8 mouse cellular contexts compared by ENCODE assay signal in genomic region chr10:69398763-69399590, GRCm38 (mm10). TPM values are rescaled to one million over a fixed set of nuclear protein-coding genes. Genes with fewer than 3 reads are reported as not detected.
DNase-seq lines count a peak whose midpoint lies in the region; ATAC-seq and TF ChIP-seq lines count a peak whose summit lies in the region.

Gene Ank3 (plus strand): TSS chr10:69398773.

- H3K9ac ChIP-seq in hindbrain, postnatal 0 days (replicated peaks; ENCODE audit: low read length): peak within 1 kb of the TSS; percentile 40
- peak within 1 kb of the TSS; percentile 0; the same call in 1 of the 2 replicates for H3K9ac ChIP-seq in limb, embryonic 11.5 days (ENCODE audit: low read length)
- peak within 1 kb of the TSS; percentile 41 for H3K9ac ChIP-seq in midbrain, embryonic 15.5 days

- H3K9me3 ChIP-seq in hindbrain, postnatal 0 days (ENCODE audit: low read length): no peaks in the 10 kb centered on the region
- H3K9me3 ChIP-seq in limb, embryonic 11.5 days (ENCODE audit: control insufficient read depth, low read length): no peaks in the 10 kb centered on the region
- H3K9me3 ChIP-seq in midbrain, embryonic 15.5 days: no peaks in the 10 kb centered on the region

- H3K36me3 ChIP-seq in hindbrain, postnatal 0 days (ENCODE audit: insufficient read depth, low read length): no peaks in the 10 kb centered on the region
- no peaks in the 10 kb centered on the region for H3K36me3 ChIP-seq in limb, embryonic 11.5 days (ENCODE audit: control insufficient read depth, insufficient read depth, low read length)
- H3K36me3 ChIP-seq in midbrain, embryonic 15.5 days (replicated peaks): no peaks in the 10 kb centered on the region

- no peak for TF ChIP-seq CTCF in cerebellum, adult 2 months (IDR thresholded peaks at IDR 0.05; ENCODE audit: borderline replicate concordance, insufficient read depth, low read depth, low read length)
- TF ChIP-seq CTCF in hindbrain, postnatal 0 days (IDR thresholded peaks at IDR 0.05; ENCODE audit: low read depth): no peak

- no peak for TF ChIP-seq POLR2A in cerebellum, adult 2 months (IDR thresholded peaks at IDR 0.05; ENCODE audit: borderline replicate concordance, insufficient read depth, low read length)

- peak; percentile 63 for ATAC-seq in hindbrain, postnatal 0 days
- peak; percentile 67; the same call in 1 of the 2 replicates for ATAC-seq in limb, embryonic 11.5 days (ENCODE audit: insufficient number of reproducible peaks, low FRiP score, low TSS enrichment, low read depth)
- peak; percentile 70 for ATAC-seq in midbrain, embryonic 15.5 days (replicated peaks)

- H3K4me1 ChIP-seq in cerebellum, adult 2 months (ENCODE audit: control insufficient read depth, insufficient read depth, low read length): no peaks in the 10 kb centered on the region
- H3K4me1 ChIP-seq in hindbrain, postnatal 0 days (ENCODE audit: insufficient read depth, low read length): no peaks in the 10 kb centered on the region; the same call in 1 of the 2 replicates
- H3K4me1 ChIP-seq in limb, embryonic 11.5 days (ENCODE audit: control insufficient read depth, insufficient read depth, low read length): peaks cover 6% of the 10 kb centered on the region; the same call in 1 of the 2 replicates
- peaks cover 26% of the 10 kb centered on the region for H3K4me1 ChIP-seq in midbrain, embryonic 15.5 days

- H3K4me3 ChIP-seq in cerebellum, adult 2 months (replicated peaks; ENCODE audit: insufficient read depth, low read depth, low read length): peak within 1 kb of the TSS; percentile 51
- peak within 1 kb of the TSS; percentile 66 for H3K4me3 ChIP-seq in hindbrain, postnatal 0 days (ENCODE audit: low read length)
- peak within 1 kb of the TSS; percentile 41 for H3K4me3 ChIP-seq in limb, embryonic 11.5 days (ENCODE audit: low read depth, low read length)
- peak within 1 kb of the TSS; percentile 68 for H3K4me3 ChIP-seq in midbrain, embryonic 15.5 days

- DNase-seq in cerebellum, adult 2 months: peak in 1 of 2 experiments; percentile 13
- no peak for DNase-seq in cerebellum, adult 11 months
- DNase-seq in adrenal gland, postnatal 25 days: peak; percentile 44
- DNase-seq in gastrocnemius, adult 8-10 months (ENCODE audit: low spot score in 2 of 2): no peak
- DNase-seq in hindbrain, postnatal 0 days (ENCODE audit: low spot score): peak; percentile 34
- peak; percentile 68 for DNase-seq in limb, embryonic 11.5 days (ENCODE audit: low spot score)
- DNase-seq in urinary bladder, postnatal 14 days (ENCODE audit: low spot score): peak; percentile 62

- H3K27ac ChIP-seq in cerebellum, adult 2 months (ENCODE audit: insufficient read depth, low read length): no peak within 1 kb of the TSS
- H3K27ac ChIP-seq in hindbrain, postnatal 0 days: no peak within 1 kb of the TSS
- H3K27ac ChIP-seq in limb, embryonic 11.5 days (replicated peaks; ENCODE audit: low read depth, low read length): no peak within 1 kb of the TSS
- no peak within 1 kb of the TSS for H3K27ac ChIP-seq in midbrain, embryonic 15.5 days

- H3K27me3 ChIP-seq in cerebellum, adult 2 months (ENCODE audit: control insufficient read depth, insufficient read depth, low read length): peaks cover 8% of the 10 kb centered on the region; the same call in 1 of the 2 replicates
- H3K27me3 ChIP-seq in hindbrain, postnatal 0 days (ENCODE audit: insufficient read depth, low read length): peaks cover 13% of the 10 kb centered on the region
- peaks cover 41% of the 10 kb centered on the region for H3K27me3 ChIP-seq in limb, embryonic 11.5 days (ENCODE audit: control insufficient read depth, insufficient read depth, low read length)
- peaks cover 36% of the 10 kb centered on the region for H3K27me3 ChIP-seq in midbrain, embryonic 15.5 days (replicated peaks)

- under 1% methylated on average over 77 of the region's 77 CpGs for WGBS in cerebellum, adult 2 months
- 1% methylated on average over 65 of the region's 77 CpGs for WGBS in hindbrain, postnatal 0 days
- under 1% methylated on average over 73 of the region's 77 CpGs for WGBS in limb, embryonic 11.5 days
- WGBS in midbrain, embryonic 15.5 days: 0% methylated on average over 77 of the region's 77 CpGs

- H3K4me2 ChIP-seq in hindbrain, postnatal 0 days (ENCODE audit: low read depth, low read length): peak within 1 kb of the TSS; percentile 100
- peak within 1 kb of the TSS; percentile 96 for H3K4me2 ChIP-seq in limb, embryonic 11.5 days (ENCODE audit: low read depth, severe bottlenecking)
- H3K4me2 ChIP-seq in midbrain, embryonic 15.5 days: peak within 1 kb of the TSS; percentile 100

RNA-seq across cellular contexts. Expression of gene Ank3, which starts in this region (rescaled TPM):
- 218 and 239 TPM in 2 replicates for polyA plus RNA-seq in cerebellum, adult 2 months (2012; rRNA removed)
- total RNA-seq in adrenal gland, postnatal 25 days (2021): 13.9 and 18.2 TPM in 2 replicates
- 100 to 1,000 TPM in 1 of 4 experiments, 10 to 100 TPM in 3; 81.4 to 115 (median 89.6) TPM for total RNA-seq in gastrocnemius, adult 8-10 months (2022)
- total RNA-seq in hindbrain, postnatal 0 days (2014; rRNA removed): 200 and 239 TPM in 2 replicates
- 58.7 and 60.1 TPM in 2 replicates for polyA plus RNA-seq in hindbrain, postnatal 0 days (2015; fragmentation: Nextera tagmentation; extraction: Ambion mirVana)
- polyA plus RNA-seq in limb, embryonic 11.5 days (2014; fragmentation: Nextera tagmentation; extraction: Ambion mirVana): 22.3 and 25.1 TPM in 2 replicates
- 90.8 and 108 TPM in 2 replicates for polyA plus RNA-seq in midbrain, embryonic 15.5 days (2015; fragmentation: Nextera tagmentation; extraction: Ambion mirVana)

Comparison
In these comparisons a context has a peak if more than half of its experiments do, and no peak if none do; other contexts are left out.
1. DNase-seq: peak in adrenal gland, postnatal 25 days (single experiment), hindbrain, postnatal 0 days (single experiment), limb, embryonic 11.5 days (single experiment) and urinary bladder, postnatal 14 days (single experiment); none in cerebellum, adult 11 months (single experiment) and gastrocnemius, adult 8-10 months (0 of 2).
2. Peak in every context shown above with its lines, with median percentiles within 50 percentile points of each other: H3K4me3 ChIP-seq, ATAC-seq, H3K4me2 ChIP-seq and H3K9ac ChIP-seq.